Mouse (Mus musculus) thymus, postnatal 0 days (tissue): ENCODE results near the gene Zfp831. TPM values are rescaled to one million over a fixed set of nuclear protein-coding genes. Genes with fewer than 3 reads are reported as not detected.

ENCODE experiments used
- DNase-seq: peaks from one replicate; pipeline ENCODE4 v3.0.0-alpha.2; 2015; ENCODE audit warnings: low spot score
- polyA plus RNA-seq: library from polyadenylated mRNA; unstranded; fragments of >200 nt; fragmentation: Nextera tagmentation; extraction: Ambion mirVana; gene quantifications from 2 replicates; pipeline ENCODE4 v1.2.1, GENCODE M21; 2015

The Zfp831 gene
- 0.22 and 0.35 TPM in 2 replicates for polyA plus RNA-seq

DNA sequence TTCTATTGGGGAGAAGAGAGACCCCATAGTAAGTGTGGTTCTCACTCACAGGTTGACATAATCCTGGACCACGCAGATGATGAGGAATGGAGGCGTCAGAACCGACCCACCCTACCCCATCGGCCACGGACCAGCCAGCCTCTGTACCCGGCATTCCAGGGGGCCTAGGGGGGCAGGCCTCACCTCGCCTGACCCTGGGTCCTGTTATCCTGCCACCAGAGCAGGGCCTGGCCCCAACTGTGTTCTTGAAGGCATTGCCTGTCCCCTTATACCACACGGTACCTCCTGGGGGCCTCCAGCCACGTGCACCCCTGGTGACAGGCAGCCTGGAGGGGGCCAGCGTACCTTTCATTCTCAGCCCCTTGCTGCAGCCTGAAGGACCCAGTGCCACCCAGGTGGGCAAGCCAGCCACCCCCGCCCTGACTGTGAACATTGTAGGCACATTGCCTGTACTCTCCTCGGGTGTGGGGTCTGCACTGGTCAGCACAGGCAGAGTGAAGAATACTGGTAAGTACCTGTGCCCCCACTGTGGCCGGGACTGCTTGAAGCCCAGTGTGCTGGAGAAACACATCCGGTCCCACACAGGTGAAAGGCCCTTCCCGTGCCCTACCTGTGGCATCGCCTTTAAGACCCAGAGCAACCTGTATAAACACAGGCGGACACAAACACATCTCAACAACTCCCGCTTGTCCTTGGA is at the start of gene Zfp831:
Zfp831 (plus strand) TSS at position 87 of the 697 bp plus-strand sequence.
- no peak for DNase-seq

DNA sequence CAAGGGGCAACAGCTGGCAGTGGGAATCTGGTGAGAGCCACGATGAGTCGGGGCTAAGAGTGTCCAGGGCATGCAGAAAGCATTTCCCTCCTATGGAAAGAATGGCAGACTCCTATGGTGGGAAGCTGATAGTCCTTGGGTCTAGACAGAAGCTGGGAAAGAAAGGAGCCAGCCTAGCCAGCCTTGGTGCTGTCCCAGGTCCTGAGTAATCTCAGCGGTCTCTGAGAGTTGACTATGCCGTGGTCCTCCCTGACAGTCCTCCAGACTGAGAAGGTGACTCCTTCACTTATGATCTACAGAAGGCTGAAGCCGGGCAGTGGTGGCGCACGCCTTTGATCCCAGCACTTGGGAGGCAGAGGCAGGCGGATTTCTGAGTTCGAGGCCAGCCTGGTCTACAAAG is 48.4 kb upstream of the Zfp831 start:
- no peak for DNase-seq

GRCm38 (mm10) chr2:174595611-174596010 is 47.7 kb upstream of the Zfp831 start:
- DNase-seq = no peak

GRCm38 (mm10) chr2:174596457-174596856 is 46.9 kb upstream of the Zfp831 start:
- no peak for DNase-seq

- DNase-seq = no peak
Measured at GRCm38 (mm10) chr2:174598451-174598850, 44.9 kb upstream of the Zfp831 start.

DNA sequence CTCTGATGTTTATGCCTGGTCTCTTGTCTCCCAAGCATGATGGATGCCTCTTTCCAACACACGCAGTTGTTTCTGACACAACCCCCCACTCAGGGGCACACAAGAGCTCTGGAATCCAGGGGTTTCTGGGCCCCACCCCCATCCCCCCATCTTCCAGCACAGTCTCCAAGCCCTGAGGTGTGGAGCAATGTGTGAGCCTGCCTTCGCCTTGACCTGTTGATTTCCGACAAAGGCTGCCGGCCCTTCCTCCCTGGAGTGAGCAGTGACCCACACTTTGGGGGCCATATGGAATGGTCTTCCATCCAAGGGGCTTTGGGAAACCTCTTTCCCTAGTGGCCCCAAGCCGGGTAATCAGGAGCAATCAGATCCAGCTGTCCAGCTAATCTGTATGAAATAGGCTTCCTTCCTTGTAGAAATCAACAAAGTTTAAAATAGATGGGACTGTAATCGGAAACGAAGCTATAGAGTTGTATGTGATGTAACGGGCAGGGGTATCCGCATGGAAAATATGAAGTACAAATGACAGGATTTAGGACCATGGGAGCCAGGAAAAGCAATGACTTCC is 44.2 kb upstream of the Zfp831 start:
- DNase-seq = no peak

GRCm38 (mm10) chr2:174599853-174600271 is 43.5 kb upstream of the Zfp831 start:
- no peak for DNase-seq

DNA sequence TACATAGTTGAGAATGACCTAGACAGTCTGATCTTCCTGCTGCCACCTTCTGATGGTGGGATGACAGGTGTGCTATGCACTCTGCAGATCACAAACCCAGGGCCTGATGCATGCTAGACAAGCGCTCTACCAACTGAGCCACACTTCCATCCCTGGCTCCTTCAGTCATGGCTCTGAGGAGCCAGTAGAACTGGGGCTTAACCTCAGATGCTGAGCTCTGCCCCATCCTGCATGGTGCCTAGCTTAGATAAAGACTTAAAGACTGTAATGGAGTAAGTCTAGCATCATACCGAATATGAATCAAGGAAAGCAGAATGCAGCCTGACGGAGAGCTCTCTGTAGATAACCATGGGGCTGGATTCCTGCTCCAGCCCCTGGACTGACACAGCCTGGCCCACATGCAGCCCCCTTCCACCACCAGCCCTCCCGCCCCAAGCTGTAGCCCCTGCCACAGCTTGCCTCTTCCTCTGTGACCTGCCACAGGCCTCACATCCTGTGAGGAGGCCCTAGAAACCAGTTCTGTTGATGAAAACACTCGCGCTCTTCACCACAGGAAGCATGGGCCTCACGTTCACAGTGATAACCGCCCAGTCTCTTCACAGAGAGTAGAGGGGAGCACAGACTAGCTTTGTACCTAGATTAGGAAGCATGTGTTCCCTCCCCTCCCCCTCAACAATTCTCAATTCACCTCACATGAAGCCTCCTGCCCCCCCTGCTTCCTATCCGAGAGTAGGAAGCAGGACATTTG is 41.2 kb upstream of the Zfp831 start:
- peak; percentile 91 for DNase-seq

- no peak for DNase-seq
Measured at GRCm38 (mm10) chr2:174603321-174603720, 40.0 kb upstream of the Zfp831 start.

DNA sequence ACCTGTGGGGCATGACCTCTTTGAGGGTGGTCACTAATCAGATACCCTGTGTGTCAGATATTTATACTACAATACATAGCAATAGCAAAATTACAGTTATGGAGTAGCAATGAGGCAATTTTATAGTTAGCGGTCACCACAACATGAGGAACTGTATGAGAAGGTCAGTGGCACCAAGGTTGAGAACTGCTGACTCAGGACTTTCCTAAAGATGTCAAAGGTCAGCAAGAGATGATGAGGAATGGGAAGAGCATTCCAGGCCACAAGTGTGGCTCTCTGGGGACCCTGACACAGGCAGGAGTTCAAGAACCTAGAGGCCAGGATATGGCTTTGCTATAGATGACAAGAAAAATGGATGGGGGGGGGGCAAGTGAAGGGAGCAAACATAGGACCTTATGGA is 38.3 kb upstream of the Zfp831 start:
- DNase-seq = no peak

DNA sequence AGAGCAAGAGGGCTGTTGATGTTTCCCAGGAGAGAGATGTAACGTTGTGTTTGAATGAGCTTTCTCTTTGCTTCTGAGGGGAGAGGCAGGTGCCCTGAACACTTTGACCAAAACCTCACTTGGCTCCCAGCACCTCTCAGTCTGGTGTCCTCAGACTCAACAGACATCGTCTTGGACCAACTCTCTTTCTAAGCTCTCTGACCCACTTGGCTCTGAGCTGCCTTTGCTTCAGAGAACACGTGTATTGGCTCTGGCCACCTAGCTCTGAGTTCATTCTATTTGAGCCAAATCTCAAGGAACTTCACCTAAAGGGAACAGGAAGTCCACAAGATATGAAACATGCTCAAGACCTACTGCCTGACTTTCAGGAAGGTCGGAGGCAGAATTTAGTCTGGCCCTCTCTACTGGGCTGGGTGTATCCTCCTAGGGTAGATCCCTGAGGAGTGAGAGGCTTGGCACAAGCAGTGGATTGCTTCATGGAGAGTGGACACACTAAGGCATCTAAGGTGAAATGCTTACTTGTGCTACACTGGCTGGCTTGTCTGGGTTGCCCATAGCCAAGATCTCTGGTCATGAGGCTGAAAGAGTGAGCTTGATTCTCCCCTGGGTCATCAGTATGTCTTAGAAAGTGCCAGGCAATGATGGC is 37.8 kb upstream of the Zfp831 start:
- DNase-seq = no peak

GRCm38 (mm10) chr2:174606376-174606775 is 37.0 kb upstream of the Zfp831 start:
- no peak for DNase-seq

- no peak for DNase-seq
Measured at GRCm38 (mm10) chr2:174609892-174610291, 33.4 kb upstream of the Zfp831 start.

GRCm38 (mm10) chr2:174612386-174613063 is 30.8 kb upstream of the Zfp831 start:
- no peak for DNase-seq

GRCm38 (mm10) chr2:174613221-174613620 is 30.1 kb upstream of the Zfp831 start:
- no peak for DNase-seq

DNA sequence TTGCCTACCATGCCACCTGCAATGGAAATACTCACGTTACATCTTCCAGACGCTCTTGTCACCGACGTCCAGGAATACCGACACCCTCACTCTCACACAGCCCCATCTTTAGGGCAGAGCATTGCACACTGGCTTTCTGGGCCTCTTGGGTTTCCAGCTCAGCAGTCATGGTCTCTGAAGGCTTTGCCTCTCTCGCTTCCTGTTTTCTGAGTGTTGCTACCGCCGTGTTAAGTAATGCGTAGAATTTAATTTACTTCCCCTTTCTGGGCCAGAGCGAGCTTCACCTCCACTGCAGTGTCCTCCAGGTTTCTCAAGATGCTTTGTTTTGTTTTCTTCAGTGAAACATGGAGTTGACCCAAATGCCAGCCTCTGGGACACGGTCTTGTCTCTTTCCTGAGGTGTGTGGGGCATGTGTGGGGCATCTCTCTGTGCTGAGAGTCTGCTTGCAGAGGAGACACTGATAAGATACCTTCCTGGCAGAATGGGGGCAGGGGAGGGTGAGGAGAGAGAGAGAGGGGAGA is 29.4 kb upstream of the Zfp831 start:
- peak; percentile 78 for DNase-seq

DNA sequence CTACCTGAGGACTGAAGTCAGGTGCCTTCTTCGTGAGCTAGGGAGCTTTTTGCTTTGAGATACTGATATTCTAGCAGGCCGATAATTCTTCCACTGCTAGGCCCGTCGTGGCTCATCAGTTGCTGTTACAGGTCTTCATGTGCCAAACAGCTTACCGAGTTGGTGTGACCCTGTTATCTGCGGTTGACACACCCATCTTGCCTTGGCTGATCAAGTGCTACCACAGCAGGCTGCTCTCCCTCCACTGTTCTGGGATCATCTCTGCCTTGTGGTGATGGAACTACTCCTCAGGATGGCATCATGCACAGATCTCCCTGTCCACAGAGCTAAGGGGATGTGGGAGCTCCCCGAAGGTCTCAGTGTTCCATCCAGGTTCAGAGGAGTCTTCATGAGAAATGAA is 21.5 kb upstream of the Zfp831 start:
- DNase-seq = no peak

- no peak for DNase-seq
Measured at GRCm38 (mm10) chr2:174624430-174624829, 18.9 kb upstream of the Zfp831 start.

DNA sequence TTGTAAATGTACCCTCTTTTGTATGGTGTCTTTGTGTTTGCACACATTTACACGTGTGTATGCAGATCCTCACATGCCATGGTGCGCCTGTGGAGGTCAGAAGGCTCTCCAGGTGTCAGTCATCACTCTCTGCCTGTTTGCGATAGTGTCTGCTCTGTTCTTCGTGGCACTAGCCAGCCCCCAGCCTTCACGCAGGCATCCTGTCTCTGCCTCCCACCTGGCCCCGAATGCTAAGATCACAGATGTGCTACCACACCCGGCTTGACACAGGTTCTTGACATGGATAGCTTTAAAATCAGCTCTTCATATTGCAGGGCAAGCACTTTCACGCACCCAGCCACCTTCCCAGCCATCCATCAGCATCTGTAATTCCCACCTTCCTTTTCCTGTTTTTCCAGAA is 16.3 kb upstream of the Zfp831 start:
- peak; percentile 51 for DNase-seq

DNA sequence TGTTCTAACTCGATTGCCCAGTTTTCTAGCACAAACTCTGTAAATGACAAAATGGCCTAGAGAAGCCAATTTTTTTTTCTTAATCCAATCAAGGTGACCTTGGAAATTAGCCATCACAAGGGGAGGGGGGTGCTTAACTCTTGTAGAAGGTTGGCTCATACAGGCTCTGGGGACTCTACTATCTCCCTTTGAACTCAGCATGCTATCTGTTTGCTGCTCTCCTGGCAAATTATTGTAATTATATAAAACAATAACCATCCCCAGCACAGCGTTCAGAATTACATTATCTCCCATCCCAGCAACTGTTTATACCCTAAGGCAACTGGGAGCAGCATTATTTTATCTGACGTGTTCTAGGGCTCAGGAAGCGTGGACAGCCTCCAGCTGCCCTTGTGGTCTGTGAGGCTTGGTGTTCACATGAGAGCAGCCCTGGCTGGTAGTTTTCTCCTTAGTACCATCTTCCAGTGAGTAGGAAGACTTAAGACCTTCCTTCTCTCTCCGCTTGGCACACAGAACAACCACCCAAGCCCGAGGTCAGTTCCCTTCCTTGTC is 14.0 kb upstream of the Zfp831 start:
- DNase-seq = no peak

DNA sequence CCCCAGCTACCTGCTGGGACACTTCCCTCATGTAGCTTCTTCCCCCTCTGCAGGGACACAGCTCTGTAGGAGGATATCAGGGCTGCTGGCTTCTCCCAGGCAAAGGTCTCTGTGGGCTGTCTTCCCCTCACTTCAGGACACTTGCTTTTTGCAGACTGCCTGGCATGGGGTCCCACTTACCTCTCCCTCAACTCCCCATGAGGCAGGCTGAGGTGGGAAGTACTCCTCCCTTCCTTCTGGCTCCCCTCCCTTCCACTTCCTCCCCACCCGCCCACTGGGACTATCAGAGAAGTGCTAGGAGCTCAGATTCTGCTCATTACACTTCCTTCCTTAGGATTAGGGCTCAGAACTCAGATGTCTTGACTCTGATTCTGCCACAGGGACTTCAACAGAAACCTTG is 6.6 kb upstream of the Zfp831 start:
- DNase-seq = no peak
